Mouse (Mus musculus): Measurements from ENCODE around the gene Txndc8.
A peak's percentile ranks its signal among the peaks of the same experiment; 100 is the strongest.

Txndc8 gene

DNA sequence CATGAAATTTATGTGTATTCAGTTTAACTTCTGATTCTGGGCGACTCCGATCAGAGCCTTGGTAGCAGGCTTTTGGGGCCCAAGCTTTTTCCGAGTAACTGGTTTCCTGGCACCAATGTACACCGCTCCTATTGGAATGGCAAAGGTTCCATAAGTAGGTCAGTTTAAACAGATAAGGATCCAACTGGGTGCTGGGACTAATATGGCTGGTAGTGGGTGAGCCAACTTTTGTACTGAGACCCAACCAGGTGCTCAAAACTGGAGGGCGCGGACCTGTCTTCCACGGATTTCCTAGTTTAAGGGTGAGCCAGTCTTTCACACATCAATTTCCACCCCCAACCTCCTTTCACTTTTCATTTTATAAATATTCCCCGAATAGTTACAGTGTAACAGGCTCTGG lies 53.9 kb downstream of the Txndc8 start:
- H3K9me3 ChIP-seq (ENCODE audit: low read length): no peaks in the 10 kb centered on the region
- H3K27me3 ChIP-seq (ENCODE audit: insufficient read depth, low read length): 0 out of 2 replicates have a peak, but pooled peaks cover 9% of the 10 kb centered on the region
- H3K4me3 ChIP-seq (replicated peaks; ENCODE audit: low read length): peak overlapping the region; percentile 96
- H3K36me3 ChIP-seq (ENCODE audit: insufficient read depth, low read length): peaks cover 39% of the 10 kb centered on the region
- peaks cover 73% of the 10 kb centered on the region for H3K4me1 ChIP-seq (replicated peaks; ENCODE audit: low read depth, low read length)
- TF ChIP-seq CTCF (conservative IDR thresholded peaks at IDR 0.05; ENCODE audit: low read length) (no peak), NANOG (IDR thresholded peaks at IDR 0.05; ENCODE audit: borderline replicate concordance, low read length) (no peak), POU5F1 (IDR thresholded peaks at IDR 0.05; ENCODE audit: borderline replicate concordance, low read length) (no peak)

DNA sequence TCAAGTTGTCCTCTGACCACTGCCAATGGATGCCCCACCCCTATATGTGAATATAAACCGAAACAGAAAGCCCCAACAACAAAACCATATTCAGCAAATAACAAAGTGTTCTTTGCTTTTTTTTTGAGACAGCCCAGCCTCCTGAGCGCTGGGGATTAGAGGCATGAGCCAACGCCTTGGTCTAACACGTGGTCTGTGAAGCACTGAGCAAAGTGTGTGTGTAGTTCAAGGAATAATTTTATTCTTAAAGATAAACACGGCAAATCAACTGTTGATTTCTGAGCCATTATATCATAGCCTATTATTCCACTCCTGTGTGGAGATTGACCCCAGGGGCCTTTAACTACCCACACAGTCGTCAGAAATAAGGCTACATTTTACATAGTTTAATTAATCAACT lies 54.3 kb downstream of the Txndc8 start:
- H3K27me3 ChIP-seq (ENCODE audit: insufficient read depth, low read length): 0 out of 2 replicates have a peak, but pooled peaks cover 9% of the 10 kb centered on the region
- no peaks in the 10 kb centered on the region for H3K9me3 ChIP-seq (ENCODE audit: low read length)
- TF ChIP-seq NANOG (IDR thresholded peaks at IDR 0.05; ENCODE audit: borderline replicate concordance, low read length) (no peak), POU5F1 (IDR thresholded peaks at IDR 0.05; ENCODE audit: borderline replicate concordance, low read length) (no peak), CTCF (conservative IDR thresholded peaks at IDR 0.05; ENCODE audit: low read length) (no peak)
- H3K36me3 ChIP-seq (ENCODE audit: insufficient read depth, low read length): peaks cover 43% of the 10 kb centered on the region
- peak overlapping the region; percentile 96 for H3K4me3 ChIP-seq (replicated peaks; ENCODE audit: low read length)
- H3K4me1 ChIP-seq (replicated peaks; ENCODE audit: low read depth, low read length): peaks cover 76% of the 10 kb centered on the region

DNA sequence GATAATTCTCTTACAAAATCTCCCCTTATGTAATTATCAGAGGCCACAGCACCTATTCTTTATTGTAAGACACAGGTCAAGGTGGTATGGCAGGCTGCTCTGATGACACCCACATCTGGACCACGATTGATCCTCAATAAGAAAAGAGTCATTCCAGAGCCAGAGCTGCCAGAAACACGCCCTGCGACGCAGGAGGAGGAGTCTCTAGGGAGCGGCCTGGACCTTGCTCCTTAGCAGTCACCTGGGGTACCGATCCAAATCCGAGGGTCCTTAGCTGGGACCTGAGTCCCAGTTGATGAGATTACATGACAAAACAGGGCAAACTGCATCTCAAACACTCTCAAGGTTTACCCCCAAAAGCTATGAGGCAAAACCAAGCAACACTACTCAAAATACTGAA lies 55.1 kb downstream of the Txndc8 start:
- no peak for TF ChIP-seq POU5F1 (IDR thresholded peaks at IDR 0.05; ENCODE audit: borderline replicate concordance, low read length)
- no peak for TF ChIP-seq CTCF (conservative IDR thresholded peaks at IDR 0.05; ENCODE audit: low read length)
- TF ChIP-seq NANOG (IDR thresholded peaks at IDR 0.05; ENCODE audit: borderline replicate concordance, low read length): no peak
- peaks cover 51% of the 10 kb centered on the region for H3K36me3 ChIP-seq (ENCODE audit: insufficient read depth, low read length)
- H3K9me3 ChIP-seq (ENCODE audit: low read length): no peaks in the 10 kb centered on the region
- peak overlapping the region; percentile 96 for H3K4me3 ChIP-seq (replicated peaks; ENCODE audit: low read length)
- peaks cover 77% of the 10 kb centered on the region for H3K4me1 ChIP-seq (replicated peaks; ENCODE audit: low read depth, low read length)
- H3K27me3 ChIP-seq (ENCODE audit: insufficient read depth, low read length): 0 out of 2 replicates have a peak, but pooled peaks cover 4% of the 10 kb centered on the region

DNA sequence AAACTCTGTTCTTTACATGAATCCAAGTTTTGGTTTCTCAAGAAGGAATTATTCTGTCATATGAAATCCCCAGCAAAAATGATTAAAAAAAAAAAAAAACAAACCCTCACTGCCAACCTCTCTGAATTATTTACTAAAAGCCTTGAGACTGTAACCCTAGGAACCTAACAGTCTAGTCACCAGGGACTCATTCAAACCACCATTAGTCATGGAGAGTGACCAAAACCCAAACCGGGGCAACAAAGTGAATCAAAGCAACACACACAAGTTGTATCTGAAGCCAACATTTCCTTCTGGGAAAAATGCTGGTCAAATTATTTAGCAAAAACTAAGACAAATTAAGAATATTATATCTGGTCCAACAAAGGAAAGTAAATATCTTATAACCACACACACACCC lies 56.0 kb downstream of the Txndc8 start:
- TF ChIP-seq CTCF (conservative IDR thresholded peaks at IDR 0.05; ENCODE audit: low read length) (no peak), POU5F1 (IDR thresholded peaks at IDR 0.05; ENCODE audit: borderline replicate concordance, low read length) (no peak), NANOG (IDR thresholded peaks at IDR 0.05; ENCODE audit: borderline replicate concordance, low read length) (no peak)
- no peaks in the 10 kb centered on the region for H3K9me3 ChIP-seq (ENCODE audit: low read length)
- no peaks in the 10 kb centered on the region for H3K27me3 ChIP-seq (ENCODE audit: insufficient read depth, low read length)

DNA sequence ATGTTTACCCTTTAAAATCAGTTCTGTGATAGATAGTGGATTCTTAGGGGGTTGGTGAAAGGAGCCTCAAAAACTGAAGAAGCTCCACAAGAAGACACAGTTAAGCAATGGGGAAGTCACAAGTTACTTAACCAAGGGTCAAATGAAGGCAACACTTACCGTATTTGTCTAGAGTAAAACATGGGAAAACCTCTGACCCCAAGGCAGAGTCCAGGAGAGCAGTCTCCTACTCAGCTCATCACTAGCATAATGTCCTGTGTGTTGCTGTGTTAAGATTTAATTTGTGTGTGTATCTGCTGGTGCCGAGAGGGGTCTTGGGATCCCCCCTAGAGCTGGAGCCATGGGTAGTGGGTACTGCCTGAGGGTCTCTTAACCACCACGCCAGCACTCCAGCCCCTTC lies 56.5 kb downstream of the Txndc8 start:
- 0 out of 2 replicates have a peak overlapping the region, but pooled peaks have one; percentile 10 for H3K4me3 ChIP-seq (replicated peaks; ENCODE audit: low read length)
- TF ChIP-seq CTCF (conservative IDR thresholded peaks at IDR 0.05; ENCODE audit: low read length): no peak
- no peak for TF ChIP-seq NANOG (IDR thresholded peaks at IDR 0.05; ENCODE audit: borderline replicate concordance, low read length)
- TF ChIP-seq POU5F1 (IDR thresholded peaks at IDR 0.05; ENCODE audit: borderline replicate concordance, low read length): no peak

More for the DNA sequence above, 56.0 kb downstream of the Txndc8 start:
- Histone ChIP-seq H3K4me3 (replicated peaks; ENCODE audit: low read length) (no peak overlapping the region), H3K4me1 (replicated peaks; ENCODE audit: low read depth, low read length) (peaks cover 77% of the 10 kb centered on the region), H3K36me3 (ENCODE audit: insufficient read depth, low read length) (peaks cover 60% of the 10 kb centered on the region)

DNA sequence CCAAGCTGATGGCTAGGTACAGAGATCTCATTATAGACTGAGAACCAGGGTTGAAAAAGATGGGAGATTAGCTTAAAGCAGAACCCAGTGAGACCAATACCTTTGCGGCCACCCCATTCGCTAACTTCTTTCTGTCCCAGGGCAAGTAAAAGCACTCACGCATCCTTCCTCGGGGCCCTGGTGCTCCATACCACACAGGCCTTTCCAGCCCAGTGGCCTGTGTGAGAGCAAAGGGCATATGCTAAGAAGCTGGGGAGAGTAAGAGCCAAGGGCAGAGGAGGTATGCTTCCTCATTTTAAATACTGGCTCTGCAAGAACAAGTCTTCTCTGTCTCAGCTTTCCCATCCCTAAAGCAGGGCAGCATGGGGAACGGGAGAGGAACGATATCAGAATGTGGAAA lies 59.1 kb downstream of the Txndc8 start:
- Histone ChIP-seq H3K9me3 (ENCODE audit: low read length) (no peaks in the 10 kb centered on the region), H3K36me3 (ENCODE audit: insufficient read depth, low read length) (peaks cover 89% of the 10 kb centered on the region), H3K4me1 (replicated peaks; ENCODE audit: low read depth, low read length) (peaks cover 75% of the 10 kb centered on the region), H3K27me3 (ENCODE audit: insufficient read depth, low read length) (no peaks in the 10 kb centered on the region), H3K4me3 (replicated peaks; ENCODE audit: low read length) (no peak overlapping the region)
- TF ChIP-seq CTCF (conservative IDR thresholded peaks at IDR 0.05; ENCODE audit: low read length) (no peak), NANOG (IDR thresholded peaks at IDR 0.05; ENCODE audit: borderline replicate concordance, low read length) (no peak), POU5F1 (IDR thresholded peaks at IDR 0.05; ENCODE audit: borderline replicate concordance, low read length) (no peak)

More for the DNA sequence above, 56.5 kb downstream of the Txndc8 start:
- Histone ChIP-seq H3K9me3 (ENCODE audit: low read length) (no peaks in the 10 kb centered on the region), H3K4me1 (replicated peaks; ENCODE audit: low read depth, low read length) (peaks cover 77% of the 10 kb centered on the region), H3K27me3 (ENCODE audit: insufficient read depth, low read length) (no peaks in the 10 kb centered on the region), H3K36me3 (ENCODE audit: insufficient read depth, low read length) (peaks cover 64% of the 10 kb centered on the region)

DNA sequence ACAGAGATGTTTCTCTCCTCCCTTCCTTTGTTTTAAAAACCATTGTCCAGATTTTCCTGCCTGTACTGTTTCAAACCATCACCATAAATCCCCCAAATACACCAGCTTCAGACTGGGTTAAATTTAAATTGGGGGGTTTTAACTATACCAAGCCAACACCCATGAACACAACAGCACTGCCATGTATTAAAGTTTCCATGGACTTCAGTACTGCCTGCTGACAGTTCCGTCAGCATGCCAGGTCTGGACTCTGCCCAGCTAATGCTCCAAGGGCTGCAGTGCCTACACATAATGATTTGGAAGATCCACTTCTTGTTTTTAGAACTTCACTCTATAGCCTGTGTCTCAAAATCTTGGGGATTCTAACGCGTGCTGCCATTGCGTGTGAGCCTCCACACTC lies 61.4 kb downstream of the Txndc8 start:
- H3K27me3 ChIP-seq (ENCODE audit: insufficient read depth, low read length): no peaks in the 10 kb centered on the region
- H3K4me1 ChIP-seq (replicated peaks; ENCODE audit: low read depth, low read length): peaks cover 55% of the 10 kb centered on the region
- H3K36me3 ChIP-seq (ENCODE audit: insufficient read depth, low read length): peaks cover 99% of the 10 kb centered on the region
- no peak for TF ChIP-seq CTCF (conservative IDR thresholded peaks at IDR 0.05; ENCODE audit: low read length)
- TF ChIP-seq NANOG (IDR thresholded peaks at IDR 0.05; ENCODE audit: borderline replicate concordance, low read length): no peak
- no peak for TF ChIP-seq POU5F1 (IDR thresholded peaks at IDR 0.05; ENCODE audit: borderline replicate concordance, low read length)
- no peaks in the 10 kb centered on the region for H3K9me3 ChIP-seq (ENCODE audit: low read length)
- no peak overlapping the region for H3K4me3 ChIP-seq (replicated peaks; ENCODE audit: low read length)

DNA sequence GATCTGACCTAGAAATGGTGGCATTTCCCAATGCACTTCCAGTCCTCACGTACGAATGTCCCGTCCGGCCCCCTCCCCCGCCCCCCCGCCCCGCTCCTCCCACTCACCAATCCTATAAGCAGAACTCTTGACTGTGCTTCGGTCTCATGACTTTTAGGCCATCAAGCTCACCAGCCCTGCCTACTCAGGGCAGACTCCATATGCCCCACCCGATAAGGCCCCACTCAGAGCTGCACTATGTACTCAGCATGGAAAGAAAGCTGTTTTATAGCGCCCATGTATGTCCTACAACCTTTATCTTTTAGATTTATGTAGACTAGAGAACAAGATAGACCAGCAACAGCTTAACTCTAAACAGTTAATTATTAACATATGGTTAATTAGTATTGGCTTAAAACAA lies 61.9 kb downstream of the Txndc8 start:
- Histone ChIP-seq H3K36me3 (ENCODE audit: insufficient read depth, low read length) (peaks cover 99% of the 10 kb centered on the region), H3K9me3 (ENCODE audit: low read length) (no peaks in the 10 kb centered on the region), H3K4me1 (replicated peaks; ENCODE audit: low read depth, low read length) (peaks cover 51% of the 10 kb centered on the region), H3K4me3 (replicated peaks; ENCODE audit: low read length) (no peak overlapping the region), H3K27me3 (ENCODE audit: insufficient read depth, low read length) (no peaks in the 10 kb centered on the region)
- TF ChIP-seq NANOG (IDR thresholded peaks at IDR 0.05; ENCODE audit: borderline replicate concordance, low read length) (no peak), POU5F1 (IDR thresholded peaks at IDR 0.05; ENCODE audit: borderline replicate concordance, low read length) (no peak), CTCF (conservative IDR thresholded peaks at IDR 0.05; ENCODE audit: low read length) (no peak)

DNA sequence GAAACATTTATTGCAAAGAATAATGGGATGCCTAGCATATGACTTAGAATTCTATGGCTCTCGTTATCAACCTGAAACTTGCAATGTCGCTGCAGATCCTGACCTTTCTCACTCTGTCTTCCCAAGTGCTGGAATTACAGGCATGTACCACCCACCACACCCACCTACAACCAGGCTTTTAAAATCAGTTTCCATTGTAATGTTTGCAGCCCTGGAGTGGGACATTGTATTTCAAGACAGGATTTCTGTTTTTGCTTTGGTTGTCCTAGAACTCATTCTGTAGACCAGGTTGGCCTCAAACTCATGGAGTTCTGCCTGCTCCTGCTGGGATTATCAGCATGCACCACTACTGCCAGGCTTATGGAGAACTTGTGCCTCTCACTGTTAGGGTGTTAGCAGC lies 66.0 kb downstream of the Txndc8 start:
- no peaks in the 10 kb centered on the region for H3K9me3 ChIP-seq (ENCODE audit: low read length)
- TF ChIP-seq POU5F1 (IDR thresholded peaks at IDR 0.05; ENCODE audit: borderline replicate concordance, low read length) (no peak), CTCF (conservative IDR thresholded peaks at IDR 0.05; ENCODE audit: low read length) (no peak), NANOG (IDR thresholded peaks at IDR 0.05; ENCODE audit: borderline replicate concordance, low read length) (no peak)
- H3K27me3 ChIP-seq (ENCODE audit: insufficient read depth, low read length): no peaks in the 10 kb centered on the region
- no peak overlapping the region for H3K4me3 ChIP-seq (replicated peaks; ENCODE audit: low read length)
- H3K4me1 ChIP-seq (replicated peaks; ENCODE audit: low read depth, low read length): peaks cover 18% of the 10 kb centered on the region
- H3K36me3 ChIP-seq (ENCODE audit: insufficient read depth, low read length): peaks cover 63% of the 10 kb centered on the region

All from E14TG2a.4 (cell line).